Mouse (Mus musculus) cerebellum, adult 2 months (tissue): Measurements from ENCODE around the gene Trim54.

Source experiments
- CTCF ChIP-seq: fragments of 200-500 bp; IDR thresholded peaks from 2 replicates; pipeline ENCODE4 v1.5.1; 2011; ENCODE audit warnings: low read depth, mild to moderate bottlenecking, control low read depth, low read length, moderate library complexity, borderline replicate concordance; ENCODE audit not compliant: insufficient read depth
- POLR2A ChIP-seq: fragments of 200-500 bp; IDR thresholded peaks from 2 replicates; pipeline ENCODE4 v1.6.1; 2011; ENCODE audit warnings: low read length, control low read depth, borderline replicate concordance; ENCODE audit not compliant: insufficient read depth

GRCm38 (mm10) chr5:31168630-31169029, 52.1 kb downstream of the Trim54 start:
- no peak for TF ChIP-seq CTCF
- no peak for TF ChIP-seq POLR2A
